Mouse (Mus musculus): ENCODE measurements around the gene Sstr1. TPM values are rescaled to one million over a fixed set of nuclear protein-coding genes. Genes with fewer than 3 reads are reported as not detected.

Sstr1 gene
- 7.0 and 7.9 TPM in 2 replicates for polyA plus RNA-seq (2015; fragmentation: Nextera tagmentation; extraction: Ambion mirVana)

DNA sequence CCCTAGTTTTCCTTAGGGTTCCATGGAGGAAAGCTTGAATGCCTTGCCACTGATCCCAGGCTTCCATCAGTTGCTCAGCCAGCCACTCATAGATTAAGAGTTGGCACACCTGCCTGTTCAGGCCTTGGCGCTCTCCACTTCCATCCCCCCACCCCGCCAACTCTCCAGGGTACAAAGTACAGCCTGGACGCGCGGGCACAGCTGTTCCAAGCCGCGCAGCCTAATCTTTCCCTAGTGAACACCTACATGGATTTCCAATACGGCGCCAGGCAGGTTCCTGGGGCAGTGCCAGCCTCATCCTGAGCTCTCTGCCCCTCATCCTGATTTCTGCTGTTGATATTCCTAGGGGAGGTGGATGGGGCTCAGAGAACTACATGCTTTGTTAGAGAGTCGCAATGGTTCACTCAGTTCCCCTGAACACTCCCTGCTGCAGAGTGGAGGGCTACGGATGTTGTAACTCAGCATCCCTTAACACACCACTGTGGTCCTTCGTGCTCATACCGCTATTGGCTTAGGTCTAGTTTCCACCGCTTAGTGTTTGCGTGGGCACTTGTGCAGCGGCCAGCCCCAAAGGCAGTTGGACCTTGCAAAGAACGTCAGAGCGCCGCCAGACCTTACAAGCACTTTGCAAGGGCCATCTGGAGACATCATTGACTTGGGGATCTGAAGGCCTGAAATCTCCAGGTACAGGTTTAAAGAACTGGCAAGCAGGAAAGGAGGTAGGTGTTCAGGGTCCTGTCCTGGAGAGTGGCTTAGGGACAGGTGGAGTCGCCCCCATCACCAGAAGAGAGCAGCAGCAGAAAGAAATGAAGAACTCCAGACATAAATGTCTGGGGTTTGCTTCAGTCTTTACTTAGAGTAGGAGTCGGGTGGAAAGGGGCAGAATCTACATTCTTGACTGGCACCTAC lies at the start of gene Sstr1:
Sstr1 (plus strand) TSS at position 610 of the 909 bp plus-strand sequence.
- H3K4me2 ChIP-seq: peak within 1 kb of the TSS; percentile 97
- peak within 1 kb of the TSS; percentile 80 for H3K9ac ChIP-seq
- H3K4me1 ChIP-seq (replicated peaks): peaks cover 41% of the 10 kb centered on the region
- ATAC-seq (ENCODE audit: low FRiP score): no peak; the same call in 1 of the 2 replicates
- WGBS: 11% methylated on average over 21 of the region's 21 CpGs
- H3K4me3 ChIP-seq: peak within 1 kb of the TSS; percentile 62
- peaks cover 60% of the 10 kb centered on the region for H3K27me3 ChIP-seq
- no peaks in the 10 kb centered on the region for H3K36me3 ChIP-seq
- peak within 1 kb of the TSS; percentile 55; the same call in 1 of the 2 replicates for H3K27ac ChIP-seq
- H3K9me3 ChIP-seq: no peaks in the 10 kb centered on the region

DNA sequence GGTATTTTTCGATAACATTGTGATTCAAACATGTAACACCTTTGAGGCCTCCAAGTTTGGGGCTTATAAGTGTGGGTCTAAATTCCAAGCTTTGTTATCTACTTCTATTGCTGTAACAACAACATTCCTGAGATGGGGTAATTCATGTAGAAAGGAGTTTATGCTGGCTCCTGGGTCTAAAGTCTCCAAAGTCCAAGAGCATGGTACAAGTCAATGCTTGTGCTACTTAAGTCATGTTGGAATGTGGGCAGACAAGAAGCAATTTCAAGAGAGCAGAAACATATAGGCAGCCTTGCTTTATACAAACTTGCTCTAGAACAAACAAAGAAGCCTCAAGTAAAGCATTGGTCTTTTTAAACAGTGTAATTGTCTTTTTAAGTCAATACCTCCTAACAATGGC lies 12.8 kb upstream of the Sstr1 start:
- no peaks in the 10 kb centered on the region for H3K4me1 ChIP-seq (replicated peaks)
- H3K36me3 ChIP-seq: no peaks in the 10 kb centered on the region
- no peak overlapping the region for H3K27ac ChIP-seq
- H3K27me3 ChIP-seq: no peaks in the 10 kb centered on the region
- no peak overlapping the region for H3K4me2 ChIP-seq
- WGBS: 100% methylated on average over 1 of the region's 1 CpGs
- H3K9me3 ChIP-seq: no peaks in the 10 kb centered on the region
- H3K9ac ChIP-seq: no peak overlapping the region
- H3K4me3 ChIP-seq: no peak overlapping the region
- ATAC-seq (ENCODE audit: low FRiP score): no peak

GRCm38 (mm10) chr12:58201190-58201589 lies 10.4 kb upstream of the Sstr1 start:
- no peaks in the 10 kb centered on the region for H3K27me3 ChIP-seq
- H3K4me1 ChIP-seq (replicated peaks): no peaks in the 10 kb centered on the region
- H3K9ac ChIP-seq: no peak overlapping the region
- no peak overlapping the region for H3K4me2 ChIP-seq
- ATAC-seq (ENCODE audit: low FRiP score): no peak
- H3K27ac ChIP-seq: no peak overlapping the region
- H3K9me3 ChIP-seq: no peaks in the 10 kb centered on the region
- no peaks in the 10 kb centered on the region for H3K36me3 ChIP-seq
- H3K4me3 ChIP-seq: no peak overlapping the region

DNA sequence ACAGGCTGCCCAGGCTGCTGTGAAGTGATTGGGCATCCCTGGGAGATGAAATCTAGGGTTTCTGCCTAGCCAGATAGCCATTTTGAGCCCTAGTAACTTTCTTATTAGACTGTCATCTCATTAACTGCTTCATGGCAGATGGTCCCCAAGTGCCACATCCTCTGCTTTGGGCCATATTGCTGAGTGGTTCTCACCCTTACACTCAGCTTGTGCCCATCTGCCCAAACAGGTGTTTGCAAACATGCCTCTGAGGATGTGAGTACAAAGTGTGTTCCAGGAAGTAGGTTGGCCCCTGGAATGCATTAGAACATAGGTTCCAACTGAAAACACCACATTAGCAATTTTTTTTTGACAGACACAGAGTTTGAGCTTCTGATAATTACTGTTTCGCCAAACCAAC lies 3.6 kb upstream of the Sstr1 start:
- WGBS: 71% methylated on average over 1 of the region's 1 CpGs
- ATAC-seq (ENCODE audit: low FRiP score): no peak
- no peak overlapping the region for H3K27ac ChIP-seq
- no peak overlapping the region for H3K4me3 ChIP-seq
- no peak overlapping the region for H3K4me2 ChIP-seq
- H3K4me1 ChIP-seq (replicated peaks): peaks cover 21% of the 10 kb centered on the region
- peaks cover 29% of the 10 kb centered on the region for H3K27me3 ChIP-seq
- H3K9me3 ChIP-seq: no peaks in the 10 kb centered on the region
- H3K9ac ChIP-seq: no peak overlapping the region
- no peaks in the 10 kb centered on the region for H3K36me3 ChIP-seq

DNA sequence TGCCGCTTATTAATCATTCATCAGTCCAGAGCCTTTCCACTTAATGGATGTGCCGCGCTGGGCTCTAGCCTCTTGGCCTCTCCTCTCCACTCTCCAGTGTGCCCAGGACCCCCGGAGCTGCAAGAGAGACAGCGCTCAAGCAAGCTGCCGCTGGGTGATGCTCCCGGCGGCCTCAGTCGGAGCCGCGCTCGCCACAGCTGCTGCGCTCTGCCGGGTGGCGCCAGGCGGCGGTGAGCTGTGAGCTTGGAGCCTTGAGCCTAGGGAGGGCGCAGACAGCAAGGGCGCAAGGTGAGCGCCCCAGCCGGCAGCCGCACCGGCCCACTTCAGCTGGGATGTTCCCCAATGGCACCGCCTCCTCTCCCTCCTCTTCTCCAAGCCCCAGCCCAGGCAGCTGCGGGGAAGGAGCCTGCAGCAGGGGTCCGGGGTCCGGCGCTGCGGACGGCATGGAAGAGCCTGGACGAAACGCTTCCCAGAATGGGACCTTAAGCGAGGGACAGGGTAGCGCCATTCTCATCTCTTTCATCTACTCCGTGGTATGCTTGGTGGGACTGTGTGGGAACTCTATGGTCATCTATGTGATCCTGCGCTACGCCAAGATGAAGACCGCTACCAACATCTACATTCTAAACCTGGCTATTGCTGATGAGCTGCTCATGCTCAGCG lies 820 bp downstream of the Sstr1 start:
- Histone ChIP-seq H3K4me2 (peak overlapping the region; percentile 97), H3K27ac (peak overlapping the region; percentile 55; the same call in 1 of the 2 replicates), H3K4me3 (peak overlapping the region; percentile 62), H3K27me3 (peaks cover 65% of the 10 kb centered on the region), H3K9ac (peak overlapping the region; percentile 80), H3K9me3 (no peaks in the 10 kb centered on the region), H3K4me1 (replicated peaks) (peaks cover 41% of the 10 kb centered on the region), H3K36me3 (no peaks in the 10 kb centered on the region)
- peak; percentile 76 for ATAC-seq (ENCODE audit: low FRiP score)
- WGBS: under 1% methylated on average over 38 of the region's 39 CpGs

- H3K27ac ChIP-seq: peak overlapping the region; percentile 35; the same call in 1 of the 2 replicates
- ATAC-seq (ENCODE audit: low FRiP score): peak; percentile 27
- H3K4me3 ChIP-seq: peak overlapping the region; percentile 62
- peak overlapping the region; percentile 97 for H3K4me2 ChIP-seq
- WGBS: 2% methylated on average over 29 of the region's 29 CpGs
- H3K9me3 ChIP-seq: no peaks in the 10 kb centered on the region
- H3K9ac ChIP-seq: peak overlapping the region; percentile 80
- no peaks in the 10 kb centered on the region for H3K36me3 ChIP-seq
- H3K27me3 ChIP-seq: peaks cover 65% of the 10 kb centered on the region
- H3K4me1 ChIP-seq (replicated peaks): peaks cover 41% of the 10 kb centered on the region
Observed at GRCm38 (mm10) chr12:58212924-58213450, 1.4 kb downstream of the Sstr1 start.

DNA sequence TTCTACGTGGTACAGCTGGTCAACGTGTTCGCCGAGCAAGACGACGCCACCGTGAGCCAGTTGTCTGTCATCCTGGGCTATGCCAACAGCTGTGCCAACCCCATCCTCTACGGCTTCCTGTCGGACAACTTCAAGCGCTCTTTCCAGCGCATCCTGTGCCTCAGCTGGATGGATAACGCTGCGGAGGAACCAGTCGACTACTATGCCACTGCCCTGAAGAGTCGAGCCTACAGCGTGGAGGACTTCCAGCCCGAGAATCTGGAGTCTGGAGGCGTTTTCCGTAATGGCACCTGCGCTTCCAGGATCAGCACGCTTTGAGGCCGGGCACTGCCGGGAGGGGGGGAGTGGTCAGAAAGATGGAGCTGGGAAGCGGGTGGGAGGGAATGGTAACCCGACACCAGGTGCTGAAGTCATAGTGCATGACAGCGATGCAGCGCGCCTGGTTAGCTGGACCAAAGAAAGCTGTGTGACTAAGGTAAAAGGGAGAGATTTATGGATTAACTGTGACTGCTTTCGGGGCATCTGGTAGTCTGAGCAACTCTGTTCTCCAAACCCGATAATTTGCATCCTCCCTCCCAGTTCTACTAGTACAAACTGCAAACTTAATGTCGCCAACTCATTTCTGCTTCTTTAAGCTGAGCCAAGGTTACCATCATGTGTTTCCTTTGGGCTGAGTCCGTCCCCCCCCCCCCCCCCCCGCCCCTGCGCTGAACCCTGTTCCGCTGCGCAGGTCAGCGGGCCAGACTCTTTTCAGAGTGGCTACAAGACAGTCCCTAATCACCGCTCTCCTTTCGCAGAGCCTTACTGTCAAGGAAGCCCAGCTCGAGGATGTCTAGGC lies 2.1 kb downstream of the Sstr1 start:
- peak; percentile 25 for ATAC-seq (ENCODE audit: low FRiP score)
- H3K9ac ChIP-seq: peak overlapping the region; percentile 80
- under 1% methylated on average over 39 of the region's 40 CpGs for WGBS
- no peaks in the 10 kb centered on the region for H3K9me3 ChIP-seq
- H3K27me3 ChIP-seq: peaks cover 65% of the 10 kb centered on the region
- H3K4me1 ChIP-seq (replicated peaks): peaks cover 41% of the 10 kb centered on the region
- peak overlapping the region; percentile 62 for H3K4me3 ChIP-seq
- H3K36me3 ChIP-seq: no peaks in the 10 kb centered on the region
- H3K4me2 ChIP-seq: peak overlapping the region; percentile 97
- H3K27ac ChIP-seq: no peak overlapping the region

DNA sequence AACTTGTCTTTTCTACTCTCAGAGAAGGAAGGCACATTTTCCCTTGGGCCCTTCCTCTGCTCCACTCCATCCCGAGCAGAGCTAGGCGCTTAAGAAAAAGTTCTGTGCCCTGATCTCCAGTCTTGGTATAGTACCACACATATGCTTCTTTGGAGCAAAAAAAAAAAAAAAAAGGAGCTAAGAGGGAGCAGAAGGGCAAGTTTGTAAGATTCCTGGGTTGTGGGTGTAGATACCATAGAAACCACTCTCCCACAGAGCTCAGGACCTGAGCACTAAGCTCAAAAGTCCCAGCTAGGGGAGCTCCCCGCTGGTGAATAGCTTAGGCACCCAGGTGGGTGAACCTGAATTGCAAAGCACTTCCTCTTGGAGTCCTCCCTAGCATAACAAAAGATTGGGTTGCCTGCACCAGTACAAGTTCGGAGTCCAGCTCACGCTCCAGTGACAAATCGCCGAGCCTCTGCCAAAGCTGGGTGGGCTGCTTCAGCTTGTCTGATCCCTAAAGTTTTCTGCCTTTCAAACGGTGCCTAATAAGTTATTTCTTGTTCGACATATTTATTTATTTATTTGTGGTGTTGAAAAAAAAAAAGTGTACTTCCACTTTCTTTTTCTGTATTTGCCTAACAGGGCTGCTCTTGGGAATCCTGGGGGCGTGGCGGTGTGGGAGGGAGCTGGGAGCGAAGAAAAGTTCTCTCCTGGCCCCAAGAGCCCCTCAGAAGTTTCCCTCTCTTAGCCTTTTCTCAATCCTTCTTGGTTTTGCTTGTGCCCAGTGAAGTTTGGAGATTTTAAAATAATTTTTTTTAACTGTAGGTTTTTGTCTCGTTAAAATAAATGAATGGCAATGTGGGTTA lies 2.9 kb downstream of the Sstr1 start:
- Histone ChIP-seq H3K9me3 (no peaks in the 10 kb centered on the region), H3K4me2 (peak overlapping the region; percentile 97), H3K27me3 (peaks cover 62% of the 10 kb centered on the region), H3K36me3 (no peaks in the 10 kb centered on the region), H3K9ac (peak overlapping the region; percentile 80; the same call in 1 of the 2 replicates), H3K4me1 (replicated peaks) (peaks cover 41% of the 10 kb centered on the region), H3K27ac (no peak overlapping the region), H3K4me3 (peak overlapping the region; percentile 62)
- WGBS: 4% methylated on average over 13 of the region's 13 CpGs
- ATAC-seq (ENCODE audit: low FRiP score): no peak

GRCm38 (mm10) chr12:58216218-58216617 lies 4.6 kb downstream of the Sstr1 start:
- H3K36me3 ChIP-seq: no peaks in the 10 kb centered on the region
- 46% methylated on average over 2 of the region's 2 CpGs for WGBS
- no peak overlapping the region for H3K27ac ChIP-seq
- peaks cover 37% of the 10 kb centered on the region for H3K4me1 ChIP-seq (replicated peaks)
- H3K9ac ChIP-seq: no peak overlapping the region
- H3K9me3 ChIP-seq: no peaks in the 10 kb centered on the region
- ATAC-seq (ENCODE audit: low FRiP score): no peak
- no peak overlapping the region for H3K4me3 ChIP-seq
- H3K27me3 ChIP-seq: peaks cover 53% of the 10 kb centered on the region
- no peak overlapping the region for H3K4me2 ChIP-seq

- peaks cover 9% of the 10 kb centered on the region for H3K4me1 ChIP-seq (replicated peaks)
- H3K9ac ChIP-seq: no peak overlapping the region
- H3K27ac ChIP-seq: no peak overlapping the region
- no peak overlapping the region for H3K4me3 ChIP-seq
- H3K36me3 ChIP-seq: no peaks in the 10 kb centered on the region
- peaks cover 24% of the 10 kb centered on the region for H3K27me3 ChIP-seq
- no peak overlapping the region for H3K4me2 ChIP-seq
- WGBS: 88% methylated on average over 3 of the region's 3 CpGs
- H3K9me3 ChIP-seq: no peaks in the 10 kb centered on the region
- ATAC-seq (ENCODE audit: low FRiP score): no peak
Observed at GRCm38 (mm10) chr12:58219078-58219477, 7.5 kb downstream of the Sstr1 start.

DNA sequence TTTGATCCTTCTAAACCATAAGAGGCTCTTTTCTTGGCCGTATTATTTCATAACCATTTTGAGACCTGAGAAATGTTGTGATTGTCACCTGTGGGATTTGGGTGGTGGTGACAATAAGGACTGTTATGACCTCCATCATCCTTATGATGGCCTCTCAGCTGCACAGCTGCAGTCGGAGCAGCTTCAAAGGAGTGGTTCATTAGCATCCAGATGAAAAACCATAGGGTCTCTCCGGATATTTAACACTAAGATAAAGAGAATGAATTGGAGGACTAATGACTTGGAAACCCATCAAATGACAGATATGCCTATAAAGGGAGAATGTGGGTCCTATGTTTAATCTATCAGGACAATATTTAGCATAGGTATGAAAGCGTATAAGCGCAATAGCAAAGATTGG lies 14.1 kb downstream of the Sstr1 start:
- H3K36me3 ChIP-seq: no peaks in the 10 kb centered on the region
- H3K9ac ChIP-seq: no peak overlapping the region
- 63% methylated on average over 5 of the region's 5 CpGs for WGBS
- H3K27ac ChIP-seq: no peak overlapping the region
- no peak overlapping the region for H3K4me3 ChIP-seq
- no peak for ATAC-seq (ENCODE audit: low FRiP score)
- H3K4me1 ChIP-seq (replicated peaks): no peaks in the 10 kb centered on the region
- no peak overlapping the region for H3K4me2 ChIP-seq
- H3K27me3 ChIP-seq: no peaks in the 10 kb centered on the region
- no peaks in the 10 kb centered on the region for H3K9me3 ChIP-seq
